Mouse (Mus musculus) embryonic stem cell, embryonic (primary cell): ENCODE data around the gene Olfr1342.

Experiments used
- CTCF ChIA-PET, 4 experiments: fragments of 300-600 bp in 2 of 4; fragments of 350-600 bp in 2 of 4; sonication (Branson Sonifier 250); formaldehyde crosslinking; loops; one replicate each; lab custom pipeline; 2022; ENCODE audit warnings: inconsistent platforms in 2 of 4; lab: Charles Lee
- POLR2A ChIA-PET, 4 experiments: fragments of 300-600 bp in 2 of 4; fragments of 350-600 bp in 2 of 4; sonication (Branson Sonifier 250); formaldehyde crosslinking; loops; one replicate each; lab custom pipeline; 2022; ENCODE audit warnings: antibody characterized with exemption in 4 of 4, inconsistent platforms in 1 of 4; lab: Charles Lee

Gene Olfr1342

DNA sequence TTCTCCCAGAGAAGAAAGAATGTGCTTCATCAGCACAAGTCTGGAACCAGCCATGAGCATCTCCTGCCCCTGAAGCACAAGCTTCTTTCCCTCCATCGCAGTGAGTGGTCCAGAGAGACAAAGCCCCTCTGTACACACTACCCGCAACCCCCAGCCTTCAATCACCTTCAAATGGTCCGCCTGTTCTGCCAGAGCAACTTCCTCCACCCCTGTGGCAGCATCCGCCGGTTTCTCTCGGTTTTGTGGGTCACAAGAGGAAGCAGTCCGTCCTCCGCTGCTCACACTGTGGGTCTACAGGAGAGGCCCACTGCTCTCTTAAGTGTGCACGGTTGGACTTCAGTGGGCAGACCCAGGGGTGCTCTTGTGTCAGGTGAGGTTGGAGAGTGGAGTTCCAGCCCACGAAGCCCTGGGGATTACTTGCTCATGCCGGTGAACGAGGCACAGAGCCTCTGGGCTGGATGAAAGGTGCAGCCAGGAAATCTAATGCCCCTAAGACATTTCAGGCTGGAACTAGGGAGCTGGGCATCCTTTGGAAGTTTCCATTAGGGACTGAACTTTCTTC lies at the start of gene Olfr1342:
TSS of gene Olfr1342 (minus strand) at position 345 of the 562 bp plus-strand sequence.
- ChIA-PET CTCF (no interaction called here), POLR2A (interaction anchor here in 1 of 4 experiments (1.1 kb wide), 1 partner anchor 72 kb away, joined by 3 read pairs; the partner anchor contains the start of genes Cfap57 and Ebna1bp2)

DNA sequence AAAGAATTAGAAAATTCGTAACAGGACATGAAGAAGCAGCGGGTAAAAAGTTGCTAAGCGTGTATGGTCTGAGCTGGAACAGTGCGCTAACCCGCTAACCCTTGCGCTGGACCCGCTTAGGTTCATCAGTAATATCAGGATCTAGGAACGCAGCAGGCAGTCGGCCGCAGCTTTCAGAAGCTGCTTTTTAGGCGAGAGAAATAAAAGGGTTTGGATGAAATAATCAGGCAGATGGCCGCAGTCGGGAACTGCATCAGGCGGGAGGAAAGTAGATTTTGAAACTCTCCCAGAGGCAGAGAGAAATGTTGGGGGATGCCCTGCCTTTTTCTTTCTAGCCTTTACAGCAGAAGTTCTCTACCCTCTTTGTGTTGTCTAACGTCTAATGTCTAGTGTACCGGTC lies 49.3 kb upstream of the Olfr1342 start:
- ChIA-PET POLR2A (interaction anchor here in 1 of 4 experiments (1.4 kb wide), 1 partner anchor 491 kb away, joined by 3 read pairs; the partner anchor contains the start of genes AU022252 and P3h1), CTCF (interaction anchor here in 1 of 4 experiments (0.7 kb wide), 1 partner anchor 461 kb away, joined by 3 read pairs; no protein-coding TSS in a partner anchor)

DNA sequence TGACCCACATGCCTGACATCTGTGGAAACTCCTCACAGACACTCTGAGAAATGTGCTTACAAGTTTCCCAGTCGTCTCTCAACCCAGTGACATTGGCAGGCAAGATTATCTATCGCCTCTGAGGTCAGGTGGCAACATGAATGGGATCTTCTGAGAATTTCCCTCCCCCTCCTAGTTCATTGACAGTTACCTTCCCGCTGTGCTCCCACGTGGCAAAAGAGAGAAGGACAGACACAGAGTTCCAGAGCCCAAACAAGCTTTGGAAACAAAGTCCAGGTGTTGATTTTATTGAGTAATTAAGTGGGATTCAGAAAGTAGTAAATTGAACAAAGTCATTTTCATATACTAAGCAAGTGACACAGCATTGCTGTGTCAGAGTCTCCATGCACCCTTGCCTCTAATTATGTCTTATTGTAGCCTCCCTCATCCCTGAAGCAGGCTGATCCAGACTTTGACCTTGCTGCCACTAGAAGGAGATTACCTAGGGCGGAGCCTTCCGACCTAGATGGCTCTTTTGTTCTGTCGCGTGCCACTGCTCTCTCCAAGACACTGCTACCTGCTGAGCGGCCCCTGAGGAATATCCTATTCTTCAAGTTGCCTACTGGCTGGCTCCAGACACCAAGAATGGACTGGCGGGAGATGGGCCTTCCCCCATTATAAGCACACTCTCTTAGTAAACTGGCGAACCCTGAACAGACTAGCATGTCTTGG lies 48.6 kb upstream of the Olfr1342 start:
- CTCF ChIA-PET: interaction anchor here in 1 of 4 experiments (0.7 kb wide), 1 partner anchor 462 kb away, joined by 3 read pairs; no protein-coding TSS in a partner anchor
- POLR2A ChIA-PET: interaction anchor here in 1 of 4 experiments (1.4 kb wide), 1 partner anchor 491 kb away, joined by 3 read pairs; the partner anchor contains the start of genes AU022252 and P3h1

DNA sequence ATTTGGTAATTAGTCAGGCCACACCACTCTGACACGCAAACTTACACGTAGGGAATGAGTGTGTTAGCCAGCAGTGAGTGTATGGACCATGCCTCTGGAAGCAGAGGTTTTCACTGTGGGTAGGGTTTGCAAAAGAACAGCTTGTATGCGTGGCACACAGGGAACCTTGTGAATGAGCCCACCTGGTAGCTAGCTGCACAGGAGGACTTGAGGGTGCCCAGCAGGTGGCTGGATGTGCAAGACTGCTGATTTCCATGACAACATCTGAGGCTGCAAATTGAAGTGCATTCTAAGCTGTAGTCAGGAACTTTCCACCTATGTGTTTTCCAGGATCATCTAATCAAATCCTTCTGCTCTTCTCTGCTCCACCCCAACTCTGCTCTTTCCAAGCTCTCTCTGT lies 47.0 kb upstream of the Olfr1342 start:
- POLR2A ChIA-PET: interaction anchor here in 1 of 4 experiments (0.7 kb wide), 1 partner anchor 1752 kb away, joined by 6 read pairs; no protein-coding TSS in a partner anchor

DNA sequence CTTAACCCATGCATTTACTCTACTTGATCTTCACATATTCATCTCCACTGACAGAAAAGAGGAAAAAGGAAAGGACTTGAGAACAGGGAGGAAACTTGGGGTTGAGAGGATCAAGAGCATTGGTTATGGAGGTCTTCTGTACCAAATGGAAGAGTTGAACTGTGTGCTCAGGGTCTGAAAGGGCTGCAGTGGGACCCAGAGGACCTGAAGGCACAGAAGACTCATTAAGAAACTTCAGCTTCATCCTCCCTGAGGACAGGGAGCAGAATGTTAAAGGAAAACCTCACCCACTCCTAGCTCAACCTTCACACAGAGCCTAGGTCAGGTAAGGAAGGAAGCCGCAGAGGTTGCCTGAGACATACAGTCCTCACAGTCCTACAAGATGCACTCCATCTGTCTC lies 39.3 kb upstream of the Olfr1342 start, which contains the start of gene Olfr1339:
TSS of gene Olfr1339 (plus strand) at position 301 of the 400 bp plus-strand sequence.
- CTCF ChIA-PET: interaction anchor here in 2 of 4 experiments (0.6 kb wide), 2 partner anchors 184 to 269 kb away, joined by 3 to 5 read pairs; no protein-coding TSS in a partner anchor
- POLR2A ChIA-PET: no interaction called here

More for the DNA sequence above, 47.0 kb upstream of the Olfr1342 start:
- CTCF ChIA-PET: interaction anchor here in 1 of 4 experiments (0.7 kb wide), 2 partner anchors 48 to 249 kb away, joined by 3 read pairs; no protein-coding TSS in a partner anchor

DNA sequence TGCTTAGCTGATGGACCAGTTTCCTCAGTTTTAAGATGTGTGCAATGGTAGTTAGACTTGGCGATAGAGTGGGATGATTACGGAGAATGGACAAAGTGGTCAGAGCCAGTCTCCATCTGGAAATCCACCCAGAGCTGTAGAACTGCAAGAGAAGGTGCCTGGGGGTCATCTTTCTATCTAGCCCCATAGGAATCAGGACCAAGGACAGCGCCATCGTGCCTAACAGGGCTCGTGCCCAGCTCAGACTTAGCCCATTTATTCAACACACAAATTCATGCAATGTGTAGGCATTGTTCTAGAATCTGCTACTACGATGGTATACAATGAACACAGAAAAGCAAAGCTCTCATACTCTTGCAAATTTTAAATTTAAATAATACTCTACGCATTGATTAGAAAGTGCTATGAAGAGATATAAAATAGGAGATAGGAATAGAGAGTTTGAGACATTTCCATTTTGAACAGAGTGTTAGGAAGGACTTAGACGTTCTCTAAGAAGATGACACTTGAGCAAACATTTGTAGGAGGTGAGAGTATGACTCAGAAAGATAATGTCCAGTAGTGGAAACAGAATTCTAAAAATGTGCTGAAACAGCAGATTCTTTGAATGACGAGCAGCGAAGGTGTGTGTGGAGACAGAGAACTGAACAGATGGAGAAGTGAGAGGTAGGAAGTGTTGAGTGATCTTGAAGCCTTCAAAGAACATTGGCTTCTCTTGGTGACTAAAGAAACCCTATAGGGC lies 29.4 kb upstream of the Olfr1342 start:
- ChIA-PET POLR2A (no interaction called here), CTCF (no interaction called here)

DNA sequence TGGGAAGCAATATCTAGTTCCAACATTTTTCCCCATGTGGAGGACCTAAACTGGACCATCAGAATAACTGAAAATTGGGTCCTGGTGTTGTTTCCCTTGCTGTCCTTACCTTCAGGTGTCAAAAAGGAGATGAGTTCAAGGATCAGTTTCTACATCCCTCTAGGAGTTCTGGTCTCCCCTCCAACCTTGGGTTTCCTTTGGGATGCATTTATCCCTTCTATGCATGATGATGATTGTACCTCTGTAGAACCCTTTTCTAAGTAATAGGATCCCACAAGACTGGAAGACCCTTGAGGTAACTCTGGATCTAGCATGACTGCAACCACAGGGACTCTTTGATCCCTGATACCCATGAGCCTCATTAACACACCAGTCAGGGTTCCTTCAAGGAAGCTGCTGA lies 27.3 kb upstream of the Olfr1342 start, which contains the start of gene Olfr1340:
TSS of gene Olfr1340 (plus strand) at position 301 of the 400 bp plus-strand sequence.
- CTCF ChIA-PET: no interaction called here

DNA sequence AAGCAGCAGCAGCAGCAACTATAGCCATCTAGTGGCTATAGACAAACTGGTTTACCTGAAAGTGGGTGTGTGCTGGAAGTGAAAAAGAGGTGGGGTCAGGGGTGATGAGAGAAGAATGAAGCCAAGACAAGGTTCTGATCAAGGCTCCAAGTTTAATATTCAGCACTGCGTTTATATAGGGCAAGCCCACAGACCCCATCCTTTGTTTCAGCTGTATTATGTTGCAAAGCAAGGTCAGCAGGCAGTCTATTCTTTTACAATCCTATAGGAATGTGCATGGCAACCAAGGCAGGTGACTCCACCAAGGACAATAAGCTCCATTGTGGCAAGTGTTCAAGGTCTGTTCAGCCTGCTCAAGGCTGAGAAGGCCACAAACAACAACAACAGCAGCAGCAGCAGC lies 19.1 kb upstream of the Olfr1342 start:
- ChIA-PET CTCF (interaction anchor here in 1 of 4 experiments (0.6 kb wide), 1 partner anchor 87 kb away, joined by 4 read pairs; no protein-coding TSS in a partner anchor), POLR2A (interaction anchor here in 3 of 4 experiments (0.7 to 1.1 kb wide), 3 partner anchors 66 to 546 kb away, joined by 3 to 4 read pairs (median 3); partner anchors contain the start of genes Cfap57 (in 1 of the 3) and Ebna1bp2 (in 1 of the 3))

More for the DNA sequence above, 27.3 kb upstream of the Olfr1342 start, which contains the start of gene Olfr1340:
- POLR2A ChIA-PET: no interaction called here

DNA sequence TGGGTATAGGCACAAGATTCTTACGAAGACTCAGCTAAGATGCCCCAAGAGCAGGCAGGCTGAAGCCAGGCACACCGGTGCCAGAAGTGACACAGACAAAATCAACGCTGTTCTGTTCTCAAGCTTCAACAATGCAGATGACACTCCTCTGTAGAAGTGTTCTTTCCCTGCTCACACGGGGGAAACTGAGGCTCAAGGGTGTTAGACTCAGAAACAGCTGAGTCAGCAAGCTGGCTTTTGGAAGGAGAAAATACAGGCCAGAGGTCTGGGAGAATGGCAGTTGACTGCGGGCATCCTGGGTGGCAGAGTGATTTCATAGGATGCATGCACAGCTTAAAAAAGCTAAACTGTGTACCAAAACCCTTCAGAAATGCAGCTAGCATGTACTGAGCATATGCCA lies 15.5 kb upstream of the Olfr1342 start:
- POLR2A ChIA-PET: no interaction called here
- CTCF ChIA-PET: no interaction called here

DNA sequence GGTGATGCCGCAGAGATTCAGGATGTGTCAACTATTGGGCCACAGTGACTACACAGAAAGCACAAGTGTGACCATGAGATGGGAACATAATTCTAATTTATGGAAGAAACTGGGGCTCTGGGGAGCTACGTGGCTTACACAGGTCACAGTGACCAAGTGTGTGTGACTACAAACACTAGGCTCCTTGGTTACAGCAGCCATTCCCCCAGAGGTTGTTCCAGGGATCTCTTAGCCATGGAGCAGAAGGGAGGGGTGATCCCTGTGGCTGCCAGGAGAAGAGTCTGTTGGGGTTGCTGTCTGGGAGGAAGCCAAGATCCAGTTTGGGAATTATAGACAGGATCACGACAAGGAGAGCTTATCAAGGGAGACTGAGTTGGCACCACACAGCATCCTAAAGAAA lies 10.7 kb upstream of the Olfr1342 start, which contains the start of gene Olfr1341:
TSS of gene Olfr1341 (plus strand) at position 301 of the 400 bp plus-strand sequence.
- ChIA-PET CTCF (no interaction called here), POLR2A (no interaction called here)

DNA sequence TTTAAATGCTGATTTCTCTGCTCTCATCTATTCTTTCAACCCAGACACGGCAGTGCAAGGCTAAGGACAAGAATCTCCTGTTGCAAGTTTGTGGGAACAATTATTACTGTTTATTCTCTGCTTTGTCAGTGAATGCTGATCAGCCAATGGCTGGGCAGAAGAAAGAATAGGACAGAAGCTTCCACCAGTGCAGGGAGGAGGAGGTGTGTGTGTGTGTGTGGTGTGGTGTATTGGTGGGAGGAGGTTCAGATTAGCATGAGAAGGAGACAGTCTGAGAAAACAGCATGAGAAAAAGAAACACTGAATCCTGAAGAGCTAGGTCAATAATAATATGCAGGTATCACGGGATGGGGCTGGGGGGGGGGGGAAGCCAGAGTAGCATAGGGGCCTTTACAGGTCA lies 1.3 kb upstream of the Olfr1342 start:
- POLR2A ChIA-PET: interaction anchor here in 1 of 4 experiments (0.6 kb wide), 1 partner anchor 44 kb away, joined by 3 read pairs; no protein-coding TSS in a partner anchor
- CTCF ChIA-PET: no interaction called here

DNA sequence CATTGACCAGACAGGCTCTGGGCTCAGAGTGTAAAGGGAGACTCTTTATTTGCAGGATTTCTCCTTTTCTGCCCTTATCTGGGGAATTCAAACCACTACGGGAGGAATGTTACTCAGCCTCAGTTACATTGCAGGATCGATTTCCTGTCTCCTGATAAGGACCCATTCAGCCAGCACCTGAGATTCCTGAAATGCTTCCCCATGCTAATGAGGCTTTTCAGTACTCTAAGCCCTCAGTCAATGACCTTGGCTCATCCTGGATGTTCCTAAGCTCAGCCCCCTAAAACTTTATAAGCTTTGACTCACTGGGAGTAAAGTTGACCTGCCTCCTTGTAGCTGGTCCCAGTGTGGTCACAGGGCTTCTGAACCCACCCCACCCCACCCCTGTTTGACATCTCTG lies 5.5 kb downstream of the Olfr1342 start:
- ChIA-PET CTCF (interaction anchor here in 1 of 4 experiments (0.8 kb wide), 1 partner anchor 202 kb away, joined by 3 read pairs; no protein-coding TSS in a partner anchor), POLR2A (no interaction called here)

DNA sequence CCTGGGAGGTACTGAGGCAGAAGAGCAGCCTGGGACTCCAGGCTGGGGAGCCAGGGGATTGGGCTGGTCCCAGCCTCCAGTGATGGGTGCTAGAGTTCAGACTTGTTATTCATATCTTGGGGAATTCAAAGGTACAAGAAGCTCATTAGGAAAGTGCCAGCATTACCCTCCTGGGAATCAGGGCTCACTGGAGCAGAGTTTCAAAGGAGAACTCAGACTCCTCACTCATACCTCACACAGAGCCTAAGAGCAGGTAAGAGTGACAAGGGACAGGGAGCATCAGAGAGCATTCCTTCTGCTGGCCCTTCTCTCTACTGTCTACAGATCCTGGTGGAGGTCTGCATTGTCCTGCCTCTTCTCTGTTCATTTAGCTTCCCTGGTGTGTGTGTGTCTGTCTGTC lies 33.9 kb downstream of the Olfr1342 start, which contains the start of gene Olfr62:
TSS of gene Olfr62 (plus strand) at position 301 of the 400 bp plus-strand sequence.
- ChIA-PET POLR2A (no interaction called here), CTCF (no interaction called here)

DNA sequence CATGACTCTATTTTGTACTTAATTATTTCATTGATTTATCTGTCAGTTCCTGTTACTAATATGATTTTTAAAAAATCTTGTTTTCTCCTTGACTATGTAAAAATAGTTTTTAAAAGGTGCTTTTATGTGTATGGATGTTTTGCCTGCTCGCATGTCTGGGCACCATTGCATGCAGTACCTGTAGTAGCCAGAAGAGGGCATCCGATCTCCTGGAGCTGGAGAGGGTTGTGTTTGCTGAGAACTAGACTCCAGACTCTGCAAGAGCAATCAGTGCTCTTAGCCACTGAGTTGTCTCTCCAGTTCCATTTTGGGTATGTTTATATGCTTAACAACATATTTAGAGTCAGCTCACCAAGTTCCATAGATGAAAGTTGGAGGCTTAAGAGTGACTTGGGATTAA lies 47.3 kb downstream of the Olfr1342 start:
- ChIA-PET POLR2A (interaction anchor here in 2 of 4 experiments (0.5 to 1.9 kb wide), 3 partner anchors 13 to 175 kb away, joined by 3 to 6 read pairs (median 4); partner anchors contain the start of genes Cfap57 (in 1 of the 2) and Ebna1bp2 (in 1 of the 2)), CTCF (interaction anchor here (0.6 to 4.1 kb wide), 7 partner anchors 33 to 509 kb away, joined by 3 to 31 read pairs (median 6); no protein-coding TSS in a partner anchor)

DNA sequence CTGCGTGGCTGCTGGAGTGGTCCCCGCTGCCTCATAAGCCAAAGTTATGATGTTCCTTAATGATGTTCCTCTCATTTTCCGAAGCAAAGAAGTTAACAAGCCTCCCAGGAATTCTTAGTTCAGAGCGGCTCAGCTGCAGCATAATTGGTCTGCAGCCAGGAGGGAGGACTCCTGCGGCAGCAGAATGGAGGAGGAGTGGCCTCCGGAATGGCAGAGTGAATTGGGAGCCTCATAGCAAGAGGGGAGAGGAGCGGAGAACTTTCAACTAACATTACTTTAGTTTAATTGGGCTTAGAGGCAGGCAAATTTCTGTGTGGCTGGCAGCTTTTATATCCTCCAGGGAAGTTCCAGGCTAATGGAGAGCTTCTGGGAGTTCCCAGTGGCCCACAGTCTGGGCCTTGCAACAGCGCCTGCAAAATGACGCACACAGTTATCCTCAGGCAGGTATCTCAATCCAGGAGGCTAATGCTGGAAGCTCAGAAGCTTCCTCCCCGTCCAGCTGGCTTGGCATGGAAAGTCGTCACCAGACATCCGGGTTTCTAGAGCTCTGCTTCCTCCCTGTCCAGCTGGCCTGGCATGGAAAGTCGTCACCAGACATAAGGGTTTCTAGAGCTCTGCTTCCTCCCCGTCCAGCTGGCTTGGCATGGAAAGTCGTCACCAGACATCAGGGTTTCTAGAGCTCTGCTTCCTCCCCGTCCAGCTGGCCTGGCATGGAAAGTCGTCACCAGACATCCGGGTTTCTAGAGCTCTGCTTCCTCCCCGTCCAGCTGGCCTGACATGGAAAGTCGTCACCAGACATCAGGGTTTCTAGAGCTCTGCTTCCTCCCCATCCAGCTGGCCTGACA lies 50.0 kb downstream of the Olfr1342 start:
- ChIA-PET POLR2A (interaction anchor here in 1 of 4 experiments (0.6 kb wide), 1 partner anchor 219 kb away, joined by 3 read pairs; no protein-coding TSS in a partner anchor), CTCF (interaction anchor here in 2 of 4 experiments (0.8 to 1.0 kb wide), 2 partner anchors 30 to 346 kb away, joined by 3 to 4 read pairs; no protein-coding TSS in a partner anchor)
